Mouse (Mus musculus) hindbrain, embryonic 13.5 days (tissue): ENCODE data around the gene Gm29666. TPM values are rescaled to one million over a fixed set of nuclear protein-coding genes. Genes with fewer than 3 reads are reported as not detected.

Experiments used
- ATAC-seq: fragments of 200-750 bp; cut with Nextera tagmentation; 2 replicates; pipeline ENCODE4 v1.8.0; 2017; ENCODE audit warnings: moderate TSS enrichment; ENCODE audit not compliant: low FRiP score
- H3K27ac ChIP-seq: fragments of 300-500 bp; sonication (generic); 2 replicates; pipeline ENCODE4 v1.5.1; 2015; ENCODE audit warnings: inconsistent platforms, mild to moderate bottlenecking, moderate library complexity
- H3K27me3 ChIP-seq: fragments of 300-500 bp; sonication (generic); 2 replicates; pipeline ENCODE4 v1.6.1; 2015; ENCODE audit warnings: mild to moderate bottlenecking, inconsistent platforms
- H3K36me3 ChIP-seq: fragments of 300-500 bp; sonication (generic); 2 replicates; pipeline ENCODE4 v1.6.1; 2015; ENCODE audit warnings: mild to moderate bottlenecking, inconsistent platforms
- H3K4me1 ChIP-seq: fragments of 300-500 bp; sonication (generic); replicated peaks from 2 replicates; pipeline ENCODE4 v1.6.1; 2015; ENCODE audit warnings: inconsistent platforms
- H3K4me2 ChIP-seq: fragments of 300-500 bp; sonication (generic); 2 replicates; pipeline ENCODE4 v1.6.1; 2015; ENCODE audit warnings: inconsistent platforms, mild to moderate bottlenecking, moderate library complexity
- H3K4me3 ChIP-seq: fragments of 300-500 bp; sonication (generic); 2 replicates; pipeline ENCODE4 v1.5.1; 2015; ENCODE audit warnings: mild to moderate bottlenecking, inconsistent platforms
- H3K9ac ChIP-seq: fragments of 300-500 bp; sonication (generic); 2 replicates; pipeline ENCODE4 v1.6.1; 2015; ENCODE audit warnings: mild to moderate bottlenecking, inconsistent platforms
- H3K9me3 ChIP-seq: fragments of 300-500 bp; sonication (generic); 2 replicates; pipeline ENCODE4 v1.6.1; 2016; ENCODE audit warnings: inconsistent platforms
- WGBS: fragments of 180-500 bp; shearing (Covaris S2); methylation state at CpG from one replicate; pipeline ENCODE4 v1.1.7; 2015; 5-methylcytosine and 5-hydroxymethylcytosine counted together
- polyA plus RNA-seq: library from polyadenylated mRNA; unstranded; fragments of >200 nt; fragmentation: Nextera tagmentation; extraction: Ambion mirVana; gene quantifications from 2 replicates; pipeline ENCODE4 v1.2.1, GENCODE M21; 2015

Gene Gm29666
- polyA plus RNA-seq, 1 experiment from 2014 or later = 0.82 TPM

GRCm38 (mm10) chr15:84944319-84944718 is 24.5 kb upstream of the Gm29666 start:
- Histone ChIP-seq H3K4me3 (no peak overlapping the region), H3K27me3 (no peaks in the 10 kb centered on the region), H3K27ac (0 out of 2 replicates have a peak overlapping the region, but pooled peaks have one; percentile 36), H3K9ac (no peak overlapping the region), H3K4me1 (no peaks in the 10 kb centered on the region), H3K9me3 (no peaks in the 10 kb centered on the region), H3K4me2 (no peak overlapping the region), H3K36me3 (peaks cover 65% of the 10 kb centered on the region)
- WGBS = 75% methylated on average over 5 of the region's 5 CpGs
- no peak for ATAC-seq

- WGBS = 60% methylated on average over 11 of the region's 11 CpGs
- H3K4me2 ChIP-seq = no peak overlapping the region
- peaks cover 65% of the 10 kb centered on the region for H3K36me3 ChIP-seq
- no peak overlapping the region for H3K27ac ChIP-seq
- no peaks in the 10 kb centered on the region for H3K9me3 ChIP-seq
- H3K9ac ChIP-seq = no peak overlapping the region
- no peaks in the 10 kb centered on the region for H3K27me3 ChIP-seq
- no peaks in the 10 kb centered on the region for H3K4me1 ChIP-seq
- no peak overlapping the region for H3K4me3 ChIP-seq
- no peak for ATAC-seq
These were observed 22.9 kb upstream of the Gm29666 start for GRCm38 (mm10) chr15:84942647-84943285.

- Histone ChIP-seq H3K9ac (no peak overlapping the region), H3K9me3 (no peaks in the 10 kb centered on the region), H3K4me1 (no peaks in the 10 kb centered on the region), H3K36me3 (peaks cover 74% of the 10 kb centered on the region), H3K4me3 (no peak overlapping the region), H3K4me2 (no peak overlapping the region), H3K27me3 (no peaks in the 10 kb centered on the region), H3K27ac (no peak overlapping the region)
- 67% methylated on average over 12 of the region's 12 CpGs for WGBS
- no peak for ATAC-seq
These were observed 20.3 kb upstream of the Gm29666 start for GRCm38 (mm10) chr15:84940102-84940501.

- ATAC-seq = no peak
- H3K4me1 ChIP-seq = no peaks in the 10 kb centered on the region
- H3K9me3 ChIP-seq = no peaks in the 10 kb centered on the region
- H3K27ac ChIP-seq = no peak overlapping the region
- H3K9ac ChIP-seq = no peak overlapping the region
- H3K27me3 ChIP-seq = no peaks in the 10 kb centered on the region
- 91% methylated on average over 16 of the region's 16 CpGs for WGBS
- no peak overlapping the region for H3K4me2 ChIP-seq
- no peak overlapping the region for H3K4me3 ChIP-seq
- H3K36me3 ChIP-seq = peaks cover 100% of the 10 kb centered on the region
These were observed 15.1 kb upstream of the Gm29666 start for GRCm38 (mm10) chr15:84934901-84935300.

DNA sequence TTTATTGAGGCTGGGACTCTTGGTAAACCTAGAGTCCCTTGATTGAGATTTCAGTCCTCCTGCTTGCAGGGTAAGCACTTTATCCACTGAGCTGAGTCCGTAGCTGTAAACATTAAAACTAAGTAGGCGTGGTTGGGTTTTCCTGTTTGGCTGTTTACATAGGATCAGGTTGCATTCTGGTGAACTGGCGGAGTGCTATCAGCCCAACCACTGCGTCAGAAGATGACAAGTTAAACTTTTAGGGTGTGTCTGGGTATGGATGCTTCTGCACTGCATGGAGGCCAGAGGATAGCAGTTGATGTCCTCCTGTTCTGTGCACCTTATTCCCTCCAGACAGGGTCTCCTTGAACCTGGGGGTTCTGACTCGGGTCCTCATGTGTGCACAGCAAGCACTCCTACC is 12.5 kb upstream of the Gm29666 start:
- H3K4me2 ChIP-seq = no peak overlapping the region
- no peaks in the 10 kb centered on the region for H3K27me3 ChIP-seq
- no peaks in the 10 kb centered on the region for H3K9me3 ChIP-seq
- no peak overlapping the region for H3K9ac ChIP-seq
- H3K27ac ChIP-seq = no peak overlapping the region
- WGBS = 88% methylated on average over 5 of the region's 5 CpGs
- H3K4me3 ChIP-seq = no peak overlapping the region
- H3K36me3 ChIP-seq = peaks cover 99% of the 10 kb centered on the region
- ATAC-seq = no peak
- H3K4me1 ChIP-seq = no peaks in the 10 kb centered on the region

DNA sequence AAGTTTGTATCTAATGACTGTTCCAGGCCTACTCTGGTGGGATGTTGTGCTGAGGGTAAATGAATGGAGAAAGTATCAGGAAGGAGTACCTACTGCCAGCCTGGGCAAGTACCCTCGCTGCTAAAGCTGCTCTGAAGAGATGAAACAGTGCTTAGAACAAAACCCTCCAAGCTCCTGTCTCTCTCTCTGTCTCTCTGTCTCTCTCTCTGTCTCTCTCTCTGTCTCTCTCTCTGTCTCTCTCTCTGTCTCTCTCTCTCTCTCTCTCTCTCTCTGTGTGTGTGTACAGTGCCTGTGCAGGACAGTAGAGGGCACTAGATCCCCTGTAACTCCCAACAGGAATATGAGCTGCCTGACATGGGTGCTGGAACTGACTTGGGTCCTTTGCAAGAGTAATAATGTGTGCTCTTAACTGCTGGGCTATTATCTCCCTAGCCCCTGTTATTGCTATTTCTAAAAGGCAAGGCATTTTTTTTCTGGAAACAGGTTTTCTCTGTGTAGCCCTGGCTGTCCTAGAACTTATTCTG is 5.7 kb upstream of the Gm29666 start:
- H3K9me3 ChIP-seq = no peaks in the 10 kb centered on the region
- peaks cover 34% of the 10 kb centered on the region for H3K36me3 ChIP-seq
- H3K4me2 ChIP-seq = peak overlapping the region; percentile 85
- peak overlapping the region; percentile 49; the same call in 1 of the 2 replicates for H3K9ac ChIP-seq
- peak overlapping the region; percentile 66; the same call in 1 of the 2 replicates for H3K4me3 ChIP-seq
- WGBS = 61% methylated on average over 1 of the region's 1 CpGs
- H3K27me3 ChIP-seq = no peaks in the 10 kb centered on the region
- ATAC-seq = no peak
- H3K4me1 ChIP-seq = peaks cover 29% of the 10 kb centered on the region
- no peak overlapping the region for H3K27ac ChIP-seq

GRCm38 (mm10) chr15:84924781-84925315 is 5.0 kb upstream of the Gm29666 start:
- Histone ChIP-seq H3K4me3 (peak overlapping the region; percentile 66), H3K4me1 (peaks cover 29% of the 10 kb centered on the region), H3K4me2 (peak overlapping the region; percentile 85), H3K9me3 (no peaks in the 10 kb centered on the region), H3K27ac (no peak overlapping the region), H3K27me3 (no peaks in the 10 kb centered on the region), H3K36me3 (peaks cover 27% of the 10 kb centered on the region), H3K9ac (peak overlapping the region; percentile 89)
- 18% methylated on average over 9 of the region's 9 CpGs for WGBS
- ATAC-seq = no peak

GRCm38 (mm10) chr15:84923508-84924181 is 3.8 kb upstream of the Gm29666 start:
- Histone ChIP-seq H3K4me2 (peak overlapping the region; percentile 85), H3K9ac (peak overlapping the region; percentile 89), H3K4me3 (peak overlapping the region; percentile 66), H3K4me1 (peaks cover 29% of the 10 kb centered on the region), H3K27ac (peak overlapping the region; percentile 97), H3K9me3 (no peaks in the 10 kb centered on the region), H3K36me3 (peaks cover 15% of the 10 kb centered on the region), H3K27me3 (no peaks in the 10 kb centered on the region)
- under 1% methylated on average over 59 of the region's 68 CpGs for WGBS
- peak; percentile 77 for ATAC-seq

- peak; percentile 93 for ATAC-seq
- Histone ChIP-seq H3K27me3 (no peaks in the 10 kb centered on the region), H3K36me3 (peaks cover 8% of the 10 kb centered on the region), H3K9me3 (no peaks in the 10 kb centered on the region), H3K9ac (peak within 1 kb of the TSS; percentile 89), H3K4me1 (peaks cover 29% of the 10 kb centered on the region), H3K4me3 (peak within 1 kb of the TSS; percentile 66), H3K27ac (peak within 1 kb of the TSS; percentile 97), H3K4me2 (peak within 1 kb of the TSS; percentile 96)
- under 1% methylated on average over 60 of the region's 60 CpGs for WGBS
These were observed 3.2 kb upstream of the Gm29666 start, which contains the start of gene Nup50 for GRCm38 (mm10) chr15:84922884-84923507. Nup50 (plus strand) TSS chr15:84923411.

DNA sequence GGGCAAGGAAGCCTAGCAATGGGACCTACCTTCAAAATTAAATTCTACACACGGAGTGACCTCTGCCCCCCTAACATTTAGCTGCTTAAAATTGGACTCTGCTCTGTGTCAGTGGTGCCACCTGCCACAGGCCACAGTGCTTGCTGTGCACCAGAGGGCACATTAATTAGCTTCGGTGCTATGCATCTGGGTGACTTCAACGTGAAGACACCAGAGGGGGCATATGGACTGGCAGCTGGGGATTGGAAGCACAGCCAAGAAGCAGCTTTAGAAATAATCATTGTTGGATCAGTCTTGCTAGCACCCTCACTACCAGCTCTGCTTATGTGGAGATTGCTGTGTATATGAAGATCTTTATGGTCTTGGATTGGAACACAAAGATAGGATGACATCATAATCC is 6.6 kb downstream of the Gm29666 start:
- 69% methylated on average over 3 of the region's 3 CpGs for WGBS
- no peak for ATAC-seq

DNA sequence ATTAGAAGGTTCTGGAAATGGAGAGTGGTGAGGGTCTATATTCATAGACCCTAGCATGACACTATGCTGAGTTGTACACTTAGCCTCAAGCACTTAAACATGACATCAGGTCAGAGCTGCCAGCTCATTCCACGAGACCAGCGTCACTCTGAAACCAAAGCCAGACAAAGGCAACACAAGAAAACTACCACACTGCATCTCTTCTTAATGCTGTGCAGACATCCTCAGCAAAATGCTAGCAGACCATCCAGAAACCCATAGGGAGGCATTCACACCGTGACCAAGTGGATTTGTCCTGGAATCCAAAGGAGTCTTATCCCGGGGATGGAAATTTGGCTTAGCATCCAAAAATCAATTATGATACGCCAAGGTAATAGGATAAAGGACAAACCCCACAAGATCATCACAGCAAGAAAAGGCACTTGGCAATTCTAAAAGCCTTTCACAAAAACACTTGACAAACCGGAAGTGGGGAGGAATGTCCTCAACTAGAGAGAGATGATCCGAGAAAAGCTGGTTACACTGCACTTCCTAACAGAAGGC is 15.9 kb downstream of the Gm29666 start:
- no peak for ATAC-seq
- Histone ChIP-seq H3K4me1 (peaks cover 15% of the 10 kb centered on the region), H3K4me3 (no peak overlapping the region), H3K27ac (no peak overlapping the region), H3K36me3 (no peaks in the 10 kb centered on the region), H3K9ac (no peak overlapping the region), H3K9me3 (no peaks in the 10 kb centered on the region), H3K4me2 (no peak overlapping the region), H3K27me3 (no peaks in the 10 kb centered on the region)
- WGBS = 62% methylated on average over 7 of the region's 7 CpGs

More for the DNA sequence above, 6.6 kb downstream of the Gm29666 start:
- Histone ChIP-seq H3K9me3 (no peaks in the 10 kb centered on the region), H3K36me3 (0 out of 2 replicates have a peak, but pooled peaks cover 10% of the 10 kb centered on the region), H3K27ac (no peak overlapping the region), H3K9ac (no peak overlapping the region), H3K4me1 (0 out of 2 replicates have a peak, but pooled peaks cover 4% of the 10 kb centered on the region), H3K27me3 (no peaks in the 10 kb centered on the region), H3K4me3 (no peak overlapping the region), H3K4me2 (no peak overlapping the region)

- Histone ChIP-seq H3K9me3 (no peaks in the 10 kb centered on the region), H3K27me3 (no peaks in the 10 kb centered on the region), H3K36me3 (no peaks in the 10 kb centered on the region), H3K4me1 (peaks cover 24% of the 10 kb centered on the region), H3K27ac (peak overlapping the region; percentile 70), H3K9ac (no peak overlapping the region), H3K4me3 (no peak overlapping the region), H3K4me2 (peak overlapping the region; percentile 19; the same call in 1 of the 2 replicates)
- ATAC-seq = peak; percentile 66; the same call in 1 of the 2 replicates
- WGBS = 32% methylated on average over 7 of the region's 7 CpGs
These were observed 21.8 kb downstream of the Gm29666 start for GRCm38 (mm10) chr15:84898077-84898476.
